Mouse (Mus musculus) CH12.LX (cell line): Measurements from ENCODE around the gene Ranbp9. TPM values are rescaled to one million over a fixed set of nuclear protein-coding genes. Genes with fewer than 3 reads are reported as not detected.

ENCODE experiments used
- DNase-seq: peaks from one replicate; pipeline ENCODE4 v3.0.0-alpha.2; 2013; ENCODE audit errors: extremely low read depth
- H3K27ac ChIP-seq: 2 replicates; pipeline ENCODE4 v1.5.1; 2012; ENCODE audit warnings: low read depth, mild to moderate bottlenecking, control low read depth, moderate library complexity; ENCODE audit not compliant: insufficient read depth
- H3K27me3 ChIP-seq: replicated peaks from 2 replicates; pipeline ENCODE3; 2012; ENCODE audit warnings: inconsistent platforms
- H3K36me3 ChIP-seq, 2 experiments: replicated peaks in 1 of 2; 2 replicates each; pipeline versions ENCODE3 to v1.6.1; 2012; ENCODE audit warnings: inconsistent platforms in 1 of 2, low read length in 1 of 2, mild to moderate bottlenecking in 1 of 2, mixed read lengths in 1 of 2, moderate library complexity in 1 of 2; ENCODE audit not compliant: control insufficient read depth in 1 of 2, insufficient read depth in 1 of 2
- H3K4me1 ChIP-seq, 2 experiments: 2 replicates each; pipeline ENCODE4 v1.6.1; 2012; ENCODE audit warnings: inconsistent platforms in 1 of 2, moderate library complexity in 1 of 2; ENCODE audit not compliant: insufficient read depth in 2 of 2, control insufficient read depth in 1 of 2
- H3K4me2 ChIP-seq: 2 replicates; pipeline ENCODE4 v1.6.1; 2012; ENCODE audit warnings: low read depth, mild to moderate bottlenecking, control low read depth; ENCODE audit not compliant: poor library complexity, insufficient read depth, severe bottlenecking
- H3K4me3 ChIP-seq, 3 experiments: fragments of 150-350 bp in 1 of 3; sonication (generic) in 1 of 3; replicated peaks in 1 of 3; 2 replicates each; pipeline versions ENCODE3 to v1.5.1; 2011 to 2012; ENCODE audit warnings: low read depth in 2 of 3, low read length in 2 of 3, mild to moderate bottlenecking in 2 of 3, moderate library complexity in 2 of 3, control low read depth in 1 of 3, improper control_type of control experiment in 1 of 3, inconsistent platforms in 1 of 3, mixed read lengths in 1 of 3; ENCODE audit not compliant: poor library complexity in 1 of 3
- H3K79me2 ChIP-seq: replicated peaks from 2 replicates; pipeline ENCODE4 v1.6.1; 2012; ENCODE audit warnings: mild to moderate bottlenecking, moderate library complexity; ENCODE audit not compliant: control insufficient read depth, poor library complexity, insufficient read depth, severe bottlenecking; ENCODE audit errors: extremely low read depth
- H3K9ac ChIP-seq: 2 replicates; pipeline ENCODE4 v1.6.1; 2012; ENCODE audit warnings: low read depth, mild to moderate bottlenecking, control low read depth, moderate library complexity; ENCODE audit not compliant: insufficient read depth
- H3K9me3 ChIP-seq: replicated peaks from 2 replicates; pipeline ENCODE3; 2012; ENCODE audit warnings: low read length, inconsistent platforms, mixed read lengths
- E2F4 ChIP-seq: IDR thresholded peaks from 2 replicates; pipeline ENCODE4 v1.6.1; 2011; ENCODE audit warnings: low read depth, low read length, improper control_type of control experiment; ENCODE audit not compliant: insufficient replicate concordance
- EP300 ChIP-seq: IDR thresholded peaks from 2 replicates; pipeline ENCODE4 v1.6.1; 2011; ENCODE audit warnings: low read length, improper control_type of control experiment
- ETS1 ChIP-seq: conservative IDR thresholded peaks from 2 replicates; pipeline ENCODE4 v1.6.1; 2012; ENCODE audit warnings: low read depth, mild to moderate bottlenecking, inconsistent platforms, low read length, improper control_type of control experiment, moderate library complexity
- GABPA ChIP-seq: IDR thresholded peaks from 2 replicates; pipeline ENCODE4 v1.6.1; 2012; ENCODE audit warnings: low read depth, low read length, improper control_type of control experiment, inconsistent platforms; ENCODE audit not compliant: insufficient replicate concordance
- HCFC1 ChIP-seq: IDR thresholded peaks from 2 replicates; pipeline ENCODE4 v1.6.1; 2012; ENCODE audit warnings: low read depth, mild to moderate bottlenecking, inconsistent platforms, low read length, improper control_type of control experiment
- JUN ChIP-seq: IDR thresholded peaks from 2 replicates; pipeline ENCODE4 v1.6.1; 2011; ENCODE audit warnings: low read depth, mild to moderate bottlenecking, low read length, improper control_type of control experiment, moderate library complexity; ENCODE audit not compliant: insufficient read depth
- JUND ChIP-seq: conservative IDR thresholded peaks from 2 replicates; pipeline ENCODE4 v1.6.1; 2011; ENCODE audit warnings: low read depth, low read length, improper control_type of control experiment
- KAT2A ChIP-seq: IDR thresholded peaks from 2 replicates; pipeline ENCODE4 v1.6.1; 2012; ENCODE audit warnings: low read length, improper control_type of control experiment, inconsistent platforms; ENCODE audit not compliant: insufficient replicate concordance
- MAFK ChIP-seq: IDR thresholded peaks from 2 replicates; pipeline ENCODE4 v1.6.1; 2011; ENCODE audit warnings: low read length, improper control_type of control experiment; ENCODE audit not compliant: insufficient replicate concordance
- MAX ChIP-seq: IDR thresholded peaks from 2 replicates; pipeline ENCODE4 v1.6.1; 2011; ENCODE audit warnings: low read length, improper control_type of control experiment
- MXI1 ChIP-seq: IDR thresholded peaks from 2 replicates; pipeline ENCODE4 v1.6.1; 2011; ENCODE audit warnings: mild to moderate bottlenecking, low read depth, low read length, improper control_type of control experiment
- MYC ChIP-seq: IDR thresholded peaks from 2 replicates; pipeline ENCODE4 v1.6.1; 2011; ENCODE audit warnings: low read depth, mild to moderate bottlenecking, improper control_type of control experiment, low read length
- POLR2A ChIP-seq: IDR thresholded peaks from 2 replicates; pipeline ENCODE4 v1.6.1; 2011; ENCODE audit warnings: low read depth, mild to moderate bottlenecking, improper control_type of control experiment, low read length
- SMC3 ChIP-seq: IDR thresholded peaks from 2 replicates; pipeline ENCODE4 v1.6.1; 2011; ENCODE audit warnings: low read depth, low read length, improper control_type of control experiment
- TCF12 ChIP-seq: IDR thresholded peaks from 2 replicates; pipeline ENCODE4 v1.6.1; 2014; ENCODE audit warnings: low read depth, mild to moderate bottlenecking, inconsistent platforms, low read length, improper control_type of control experiment
- UBTF ChIP-seq: IDR thresholded peaks from 2 replicates; pipeline ENCODE4 v1.6.1; 2012; ENCODE audit warnings: low read depth, mild to moderate bottlenecking, inconsistent platforms, low read length, improper control_type of control experiment, moderate library complexity
- USF2 ChIP-seq: conservative IDR thresholded peaks from 2 replicates; pipeline ENCODE4 v1.6.1; 2011; ENCODE audit warnings: low read depth, low read length, improper control_type of control experiment
- ZKSCAN1 ChIP-seq: IDR thresholded peaks from 2 replicates; pipeline ENCODE4 v1.6.1; 2012; ENCODE audit warnings: low read depth, inconsistent platforms, low read length, improper control_type of control experiment, borderline replicate concordance
- dilution Hi-C: fragments of 300-500 bp; cut with MboI; formaldehyde crosslinking; loops from 2 replicates; pipeline ENCODE4 v1.14.3; 2020; ENCODE audit warnings: low sequenced_read_pairs; ENCODE audit not compliant: extremely low pct_unique_long_range_greater_than_20kb, extremely low pct_ligation_motif_present
- in situ Hi-C: fragments of 300-500 bp; cut with MboI; formaldehyde crosslinking; loops from 3 replicates; pipeline ENCODE4 v1.14.3; 2019; ENCODE audit warnings: low sequenced_read_pairs, low pct_ligation_motif_present, low pct_unique_long_range_greater_than_20kb, mixed read lengths
- polyA plus RNA-seq: library from polyadenylated mRNA; unstranded; fragments of >175 nt; gene quantifications from 2 replicates; pipeline ENCODE4 v1.2.1, GENCODE M21; 2012; ENCODE audit warnings: low read depth; ENCODE audit not compliant: insufficient read length
- total RNA-seq, 2 experiments: library from RNA; depleted of rRNA; stranded (reverse); fragments of 300-350 nt in 1 of 2; fragments of >200 nt in 1 of 2; gene quantifications; 2 replicates each; pipeline ENCODE4 v1.2.3; 2012 to 2014

Ranbp9 gene
- total and polyA plus RNA-seq, 3 experiments: 22.0 to 37.6 (median 31.8) TPM

GRCm38 (mm10) chr13:43447721-43448120 lies 33.4 kb downstream of the Ranbp9 start:
- Histone ChIP-seq H3K4me1 (peaks cover 17 to 80% of the 10 kb centered on the region in 2 experiments), H3K36me3 (no peaks in the 10 kb centered on the region), H3K9me3 (no peaks in the 10 kb centered on the region), H3K27ac (no peak overlapping the region), H3K27me3 (no peaks in the 10 kb centered on the region), H3K9ac (no peak overlapping the region), H3K4me3 (peak overlapping the region in 1 of 3 experiments; percentile 43), H3K4me2 (0 out of 2 replicates have a peak overlapping the region, but pooled peaks have one; percentile 25)
- no peak for DNase-seq
- dilution Hi-C loops: no loop called here
- in situ Hi-C loops: no loop called here
- TF ChIP-seq MYC (peak; percentile 71; the same call in 1 of the 2 replicates), KAT2A (no peak), MAX (peak; percentile 51; the same call in 1 of the 2 replicates), HCFC1 (no peak), UBTF (no peak), E2F4 (no peak), ETS1 (no peak), ZKSCAN1 (no peak), GABPA (no peak), SMC3 (no peak), MAFK (no peak)
- TF ChIP-seq, all 38 proteins: peak for 2
- peaks cover 26% of the 10 kb centered on the region for H3K79me2 ChIP-seq

- no peak for DNase-seq
- Histone ChIP-seq H3K27me3 (no peaks in the 10 kb centered on the region), H3K4me2 (no peak overlapping the region), H3K4me3 (no peak overlapping the region), H3K79me2 (peaks cover 21% of the 10 kb centered on the region), H3K4me1 (peaks cover 21 to 82% of the 10 kb centered on the region in 2 experiments), H3K9me3 (no peaks in the 10 kb centered on the region), H3K36me3 (no peaks in the 10 kb centered on the region), H3K9ac (no peak overlapping the region), H3K27ac (no peak overlapping the region)
- no peak for TF ChIP-seq EP300
- no peak for TF ChIP-seq POLR2A
- no peak for TF ChIP-seq TCF12
- no peak for TF ChIP-seq USF2
- TF ChIP-seq JUN: no peak
- TF ChIP-seq JUND: no peak
- no peak for TF ChIP-seq MXI1
- in situ Hi-C loops (no loop called here), dilution Hi-C loops (no loop called here)
Measured at GRCm38 (mm10) chr13:43445754-43446153, 35.3 kb downstream of the Ranbp9 start.
